Mouse (Mus musculus) heart, embryonic 10.5 days (tissue): ENCODE results near the gene Flot2. TPM values are rescaled to one million over a fixed set of nuclear protein-coding genes. Genes with fewer than 3 reads are reported as not detected.
A peak's percentile ranks its signal among the peaks of the same experiment; 100 is the strongest.

Experiments used
- DNase-seq: peaks from one replicate; pipeline ENCODE4 v3.0.0-alpha.2; 2017; ENCODE audit warnings: low spot score
- H3K27ac ChIP-seq: fragments of 300-500 bp; sonication (generic); 2 replicates; pipeline ENCODE4 v1.5.1; 2016; ENCODE audit warnings: mild to moderate bottlenecking
- H3K27me3 ChIP-seq: fragments of 300-500 bp; sonication (generic); 2 replicates; pipeline ENCODE4 v1.6.1; 2016; ENCODE audit warnings: mild to moderate bottlenecking; ENCODE audit not compliant: poor library complexity, insufficient read depth, severe bottlenecking
- H3K36me3 ChIP-seq: fragments of 300-500 bp; sonication (generic); 2 replicates; pipeline ENCODE4 v1.6.1; 2016; ENCODE audit warnings: mild to moderate bottlenecking, moderate library complexity
- H3K4me1 ChIP-seq: fragments of 300-500 bp; sonication (generic); 2 replicates; pipeline ENCODE4 v1.6.1; 2016; ENCODE audit warnings: mild to moderate bottlenecking
- H3K4me3 ChIP-seq: fragments of 300-500 bp; sonication (generic); 2 replicates; pipeline ENCODE4 v1.5.1; 2016; ENCODE audit warnings: mild to moderate bottlenecking, moderate library complexity
- H3K9me3 ChIP-seq: fragments of 300-500 bp; sonication (generic); 2 replicates; pipeline ENCODE4 v1.6.1; 2016; ENCODE audit warnings: mild to moderate bottlenecking, moderate library complexity
- WGBS: fragments of 180-500 bp; shearing (Covaris S2); methylation state at CpG from one replicate; pipeline ENCODE4 v1.1.7; 2016; 5-methylcytosine and 5-hydroxymethylcytosine counted together
- microRNA counts: library from miRNA; unstranded; fragments of <30 nt; microRNA quantifications from one replicate; lab custom pipeline; 2017
- microRNA-seq: library from miRNA; unstranded; fragments of <30 nt; microRNA quantifications from one replicate; pipeline ENCODE4, GENCODE M21; 2017
- polyA plus RNA-seq: library from polyadenylated mRNA; unstranded; fragments of >200 nt; fragmentation: Nextera tagmentation; extraction: Ambion mirVana; gene quantifications from 2 replicates; pipeline ENCODE4 v1.2.1, GENCODE M21; 2016

Flot2 gene
- polyA plus RNA-seq, 1 experiment from 2014 or later, result 72.0 TPM

GRCm38 (mm10) chr11:78094504-78095143 lies 56.9 kb downstream of the Flot2 start, which contains the start of gene Fam222b:
Gene Fam222b, plus strand, starts transcription at chr11:78094660.
- Histone ChIP-seq H3K4me1 (peaks cover 28% of the 10 kb centered on the region), H3K9me3 (no peaks in the 10 kb centered on the region), H3K36me3 (peaks cover 7% of the 10 kb centered on the region; the same call in 1 of the 2 replicates), H3K27ac (peak within 1 kb of the TSS; percentile 95), H3K27me3 (no peaks in the 10 kb centered on the region), H3K4me3 (peak within 1 kb of the TSS; percentile 86)
- WGBS, result under 1% methylated on average over 38 of the region's 38 CpGs
- peak; percentile 97 for DNase-seq

- WGBS, result 24% methylated on average over 5 of the region's 5 CpGs
- Histone ChIP-seq H3K36me3 (peaks cover 11% of the 10 kb centered on the region; the same call in 1 of the 2 replicates), H3K27me3 (no peaks in the 10 kb centered on the region), H3K4me1 (peaks cover 31% of the 10 kb centered on the region), H3K27ac (peak overlapping the region; percentile 95), H3K9me3 (no peaks in the 10 kb centered on the region), H3K4me3 (peak overlapping the region; percentile 86)
- no peak for DNase-seq
Measured at GRCm38 (mm10) chr11:78095144-78095516, 57.4 kb downstream of the Flot2 start.

- no peak for DNase-seq
- H3K4me1 ChIP-seq, result peaks cover 46% of the 10 kb centered on the region
Measured at GRCm38 (mm10) chr11:78097077-78097476, 59.3 kb downstream of the Flot2 start.

GRCm38 (mm10) chr11:78100746-78101145 lies 63.0 kb downstream of the Flot2 start:
- Histone ChIP-seq H3K4me1 (peaks cover 45% of the 10 kb centered on the region), H3K36me3 (peaks cover 31% of the 10 kb centered on the region; the same call in 1 of the 2 replicates), H3K27ac (no peak overlapping the region), H3K4me3 (0 out of 2 replicates have a peak overlapping the region, but pooled peaks have one; percentile 3), H3K27me3 (no peaks in the 10 kb centered on the region), H3K9me3 (no peaks in the 10 kb centered on the region)
- WGBS, result 84% methylated on average over 11 of the region's 11 CpGs
- DNase-seq, result no peak

More at GRCm38 (mm10) chr11:78097077-78097476, 59.3 kb downstream of the Flot2 start:
- peaks cover 19% of the 10 kb centered on the region; the same call in 1 of the 2 replicates for H3K36me3 ChIP-seq
- peak overlapping the region; percentile 86 for H3K4me3 ChIP-seq
- H3K27me3 ChIP-seq, result no peaks in the 10 kb centered on the region
- H3K9me3 ChIP-seq, result no peaks in the 10 kb centered on the region
- WGBS, result 7% methylated on average over 3 of the region's 3 CpGs
- H3K27ac ChIP-seq, result peak overlapping the region; percentile 82

GRCm38 (mm10) chr11:78102142-78102541 lies 64.4 kb downstream of the Flot2 start:
- H3K36me3 ChIP-seq, result peaks cover 44% of the 10 kb centered on the region
- H3K4me1 ChIP-seq, result peaks cover 31% of the 10 kb centered on the region
- 76% methylated on average over 5 of the region's 5 CpGs for WGBS

GRCm38 (mm10) chr11:78102958-78103747 lies 65.4 kb downstream of the Flot2 start:
- no peaks in the 10 kb centered on the region for H3K27me3 ChIP-seq
- WGBS, result 60% methylated on average over 5 of the region's 5 CpGs
- H3K36me3 ChIP-seq, result peaks cover 54% of the 10 kb centered on the region
- no peak overlapping the region for H3K27ac ChIP-seq
- no peaks in the 10 kb centered on the region for H3K9me3 ChIP-seq
- H3K4me1 ChIP-seq, result peaks cover 24% of the 10 kb centered on the region
- DNase-seq, result no peak
- no peak overlapping the region for H3K4me3 ChIP-seq

More at GRCm38 (mm10) chr11:78102142-78102541, 64.4 kb downstream of the Flot2 start:
- no peaks in the 10 kb centered on the region for H3K9me3 ChIP-seq
- no peak for DNase-seq
- H3K27me3 ChIP-seq, result no peaks in the 10 kb centered on the region
- no peak overlapping the region for H3K4me3 ChIP-seq
- H3K27ac ChIP-seq, result no peak overlapping the region

- DNase-seq, result no peak
- WGBS, result 92% methylated on average over 5 of the region's 5 CpGs
- Histone ChIP-seq H3K9me3 (no peaks in the 10 kb centered on the region), H3K36me3 (peaks cover 49% of the 10 kb centered on the region), H3K4me3 (no peak overlapping the region), H3K4me1 (peaks cover 22% of the 10 kb centered on the region), H3K27ac (no peak overlapping the region), H3K27me3 (no peaks in the 10 kb centered on the region)
Measured at GRCm38 (mm10) chr11:78104501-78104900, 66.8 kb downstream of the Flot2 start.

MicroRNAs within 50 kb of the gene (microRNA counts, 519-probe panel; counts per million panel counts)
- 5,097 counts per million, percentile 41 among the panel's probes with 10 or more counts for microRNA mmu-miR-144 (lab: Ali Mortazavi, UCI)
- 3,408 counts per million, percentile 16 among the panel's probes with 10 or more counts for microRNA mmu-miR-451 (lab: Ali Mortazavi, UCI)

Small RNA genes within 50 kb of the gene (microRNA-seq; reads per million reads assigned to microRNA genes)
- gene Mir144 (125 reads per million, percentile 54 among the genes with 10 or more reads in this experiment), gene Mir451a (not detected), gene Mir451b (not detected)

Other genes starting within 250 kb of the Flot2 start
- 2.0 and 3.0 TPM in 2 replicates for gene Pipox, start 143.8 kb upstream of the Flot2 start, polyA plus RNA-seq
- gene Sez6, start 107.1 kb upstream of the Flot2 start, polyA plus RNA-seq, result 0.05 and 0.30 TPM in 2 replicates
- 13.2 and 20.0 TPM in 2 replicates for gene Phf12, start 55.2 kb upstream of the Flot2 start, polyA plus RNA-seq
- gene Dhrs13, start 5.7 kb upstream of the Flot2 start, polyA plus RNA-seq, result 14.6 and 16.5 TPM in 2 replicates
- 30.7 and 35.6 TPM in 2 replicates for gene Eral1, start 42.5 kb downstream of the Flot2 start, polyA plus RNA-seq
- 24.0 and 25.5 TPM in 2 replicates for gene Fam222b, start 56.7 kb downstream of the Flot2 start, polyA plus RNA-seq
- 57.9 and 88.7 TPM in 2 replicates for gene Traf4, start 127.7 kb downstream of the Flot2 start, polyA plus RNA-seq
- 15.3 and 16.5 TPM in 2 replicates for gene Nek8, start 138.7 kb downstream of the Flot2 start, polyA plus RNA-seq
- 16.9 and 18.7 TPM in 2 replicates for gene Tlcd1, start 138.8 kb downstream of the Flot2 start, polyA plus RNA-seq
- 863 and 999 TPM in 2 replicates for gene Rpl23a, start 145.7 kb downstream of the Flot2 start, polyA plus RNA-seq
- gene Rab34, start 150.5 kb downstream of the Flot2 start, polyA plus RNA-seq, result 63.2 and 88.1 TPM in 2 replicates
- gene Proca1, start 155.5 kb downstream of the Flot2 start, polyA plus RNA-seq, result 2.9 and 3.3 TPM in 2 replicates
- 44.0 and 49.0 TPM in 2 replicates for gene Sdf2, start 207.8 kb downstream of the Flot2 start, polyA plus RNA-seq
- 28.3 and 29.1 TPM in 2 replicates for gene Supt6, start 208.1 kb downstream of the Flot2 start, polyA plus RNA-seq
- 69.3 and 76.7 TPM in 2 replicates for gene 2610507B11Rik, start 223.8 kb downstream of the Flot2 start, polyA plus RNA-seq